Mouse (Mus musculus) hindbrain, embryonic 11.5 days (tissue): ENCODE measurements around the gene Syt14. TPM values are rescaled to one million over a fixed set of nuclear protein-coding genes. Genes with fewer than 3 reads are reported as not detected.

Experiments
- ATAC-seq: fragments of 200-750 bp; cut with Nextera tagmentation; 2 replicates; pipeline ENCODE4 v1.8.0; 2017; ENCODE audit warnings: mild to moderate bottlenecking, moderate TSS enrichment, moderate library complexity; ENCODE audit not compliant: low FRiP score
- DNase-seq: peaks from one replicate; pipeline ENCODE4 v3.0.0-alpha.2; 2015; ENCODE audit warnings: low spot score
- H3K27ac ChIP-seq: fragments of 300-500 bp; sonication (generic); 2 replicates; pipeline ENCODE4 v1.5.1; 2014; ENCODE audit warnings: mild to moderate bottlenecking, low read depth, low read length
- H3K27me3 ChIP-seq: fragments of 300-500 bp; sonication (generic); 2 replicates; pipeline ENCODE4 v1.6.1; 2014; ENCODE audit warnings: mild to moderate bottlenecking, low read length, moderate library complexity, mixed read lengths; ENCODE audit not compliant: control insufficient read depth, insufficient read depth
- H3K36me3 ChIP-seq: fragments of 300-500 bp; sonication (generic); 2 replicates; pipeline ENCODE4 v1.6.1; 2014; ENCODE audit warnings: mild to moderate bottlenecking, low read length, moderate library complexity, mixed read lengths; ENCODE audit not compliant: control insufficient read depth, insufficient read depth
- H3K4me1 ChIP-seq: fragments of 300-500 bp; sonication (generic); replicated peaks from 2 replicates; pipeline ENCODE4 v1.6.1; 2014; ENCODE audit warnings: low read length, mixed read lengths; ENCODE audit not compliant: control insufficient read depth, insufficient read depth
- H3K4me2 ChIP-seq: fragments of 300-500 bp; sonication (generic); replicated peaks from 2 replicates; pipeline ENCODE4 v1.6.1; 2014; ENCODE audit warnings: mild to moderate bottlenecking, low read depth, low read length
- H3K4me3 ChIP-seq: fragments of 300-500 bp; sonication (generic); 2 replicates; pipeline ENCODE4 v1.5.1; 2014; ENCODE audit warnings: low read depth, low read length
- H3K9ac ChIP-seq: fragments of 300-500 bp; sonication (generic); 2 replicates; pipeline ENCODE4 v1.6.1; 2014; ENCODE audit warnings: low read depth, low read length
- H3K9me3 ChIP-seq: fragments of 300-500 bp; sonication (generic); 2 replicates; pipeline ENCODE4 v1.6.1; 2016; ENCODE audit warnings: low read length; ENCODE audit not compliant: control insufficient read depth
- WGBS: fragments of 180-500 bp; shearing (Covaris S2); extraction: QIAGEN DNeasy Blood & Tissue Kit; methylation state at CpG from one replicate; pipeline ENCODE4 v1.1.7; 2014; 5-methylcytosine and 5-hydroxymethylcytosine counted together
- polyA plus RNA-seq: library from polyadenylated mRNA; unstranded; fragments of >200 nt; fragmentation: Nextera tagmentation; extraction: Ambion mirVana; gene quantifications from 2 replicates; pipeline ENCODE4 v1.2.1, GENCODE M21; 2014

Gene Syt14
- polyA plus RNA-seq, 1 experiment from 2014 or later = 8.7 TPM

GRCm38 (mm10) chr1:192900913-192901312 lies 134.7 kb downstream of the Syt14 start:
- no peak for DNase-seq
- no peaks in the 10 kb centered on the region for H3K27me3 ChIP-seq
- WGBS = 78% methylated on average over 3 of the region's 3 CpGs

GRCm38 (mm10) chr1:192898742-192899141 lies 136.8 kb downstream of the Syt14 start:
- Histone ChIP-seq H3K9me3 (no peaks in the 10 kb centered on the region), H3K4me2 (no peak overlapping the region), H3K36me3 (no peaks in the 10 kb centered on the region), H3K27ac (no peak overlapping the region), H3K4me1 (no peaks in the 10 kb centered on the region), H3K9ac (no peak overlapping the region), H3K27me3 (no peaks in the 10 kb centered on the region), H3K4me3 (no peak overlapping the region)
- ATAC-seq (no peak), DNase-seq (peak; percentile 10)
- WGBS = 24% methylated on average over 2 of the region's 2 CpGs

More at GRCm38 (mm10) chr1:192900913-192901312, 134.7 kb downstream of the Syt14 start:
- no peaks in the 10 kb centered on the region for H3K36me3 ChIP-seq
- no peaks in the 10 kb centered on the region for H3K9me3 ChIP-seq
- no peak for ATAC-seq
- no peaks in the 10 kb centered on the region for H3K4me1 ChIP-seq
- H3K27ac ChIP-seq = no peak overlapping the region
- H3K4me2 ChIP-seq = no peak overlapping the region
- H3K9ac ChIP-seq = no peak overlapping the region
- no peak overlapping the region for H3K4me3 ChIP-seq

- H3K9me3 ChIP-seq = no peaks in the 10 kb centered on the region
- H3K4me3 ChIP-seq = no peak overlapping the region
- H3K36me3 ChIP-seq = no peaks in the 10 kb centered on the region
- H3K27me3 ChIP-seq = no peaks in the 10 kb centered on the region
- no peak overlapping the region for H3K9ac ChIP-seq
- no peak for ATAC-seq
- DNase-seq = no peak
- WGBS = 72% methylated on average over 10 of the region's 10 CpGs
- no peaks in the 10 kb centered on the region for H3K4me1 ChIP-seq
- H3K4me2 ChIP-seq = no peak overlapping the region
- no peak overlapping the region for H3K27ac ChIP-seq
Observed at GRCm38 (mm10) chr1:192897218-192897617, 138.4 kb downstream of the Syt14 start.

- Histone ChIP-seq H3K27me3 (no peaks in the 10 kb centered on the region), H3K9ac (no peak overlapping the region), H3K4me1 (no peaks in the 10 kb centered on the region), H3K4me3 (no peak overlapping the region), H3K4me2 (no peak overlapping the region), H3K36me3 (no peaks in the 10 kb centered on the region), H3K9me3 (no peaks in the 10 kb centered on the region), H3K27ac (no peak overlapping the region)
- 91% methylated on average over 3 of the region's 3 CpGs for WGBS
- no peak for ATAC-seq
- DNase-seq = no peak
Observed at GRCm38 (mm10) chr1:192896076-192896475, 139.5 kb downstream of the Syt14 start.

GRCm38 (mm10) chr1:192890716-192891115 lies 144.9 kb downstream of the Syt14 start:
- no peaks in the 10 kb centered on the region for H3K4me1 ChIP-seq
- H3K4me2 ChIP-seq = no peak overlapping the region
- H3K36me3 ChIP-seq = no peaks in the 10 kb centered on the region
- H3K27ac ChIP-seq = no peak overlapping the region
- no peak for DNase-seq
- no peaks in the 10 kb centered on the region for H3K9me3 ChIP-seq
- ATAC-seq = no peak
- H3K9ac ChIP-seq = no peak overlapping the region
- H3K27me3 ChIP-seq = no peaks in the 10 kb centered on the region
- WGBS = 83% methylated on average over 3 of the region's 3 CpGs
- no peak overlapping the region for H3K4me3 ChIP-seq

- Histone ChIP-seq H3K4me1 (no peaks in the 10 kb centered on the region), H3K27me3 (no peaks in the 10 kb centered on the region), H3K4me3 (no peak overlapping the region), H3K9ac (no peak overlapping the region), H3K4me2 (no peak overlapping the region), H3K27ac (no peak overlapping the region), H3K36me3 (no peaks in the 10 kb centered on the region), H3K9me3 (no peaks in the 10 kb centered on the region)
- WGBS = 81% methylated on average over 2 of the region's 2 CpGs
- DNase-seq (no peak), ATAC-seq (no peak)
Observed at GRCm38 (mm10) chr1:192882617-192883295, 152.8 kb downstream of the Syt14 start.

GRCm38 (mm10) chr1:192880130-192880529 lies 155.4 kb downstream of the Syt14 start:
- Histone ChIP-seq H3K4me3 (no peak overlapping the region), H3K4me1 (no peaks in the 10 kb centered on the region), H3K27ac (no peak overlapping the region), H3K4me2 (no peak overlapping the region), H3K27me3 (no peaks in the 10 kb centered on the region), H3K9me3 (no peaks in the 10 kb centered on the region), H3K36me3 (no peaks in the 10 kb centered on the region), H3K9ac (no peak overlapping the region)
- WGBS = 86% methylated on average over 4 of the region's 4 CpGs
- DNase-seq = no peak
- ATAC-seq = no peak

GRCm38 (mm10) chr1:192879086-192879580 lies 156.4 kb downstream of the Syt14 start:
- 81% methylated on average over 7 of the region's 7 CpGs for WGBS
- ATAC-seq (no peak), DNase-seq (no peak)
- no peak overlapping the region for H3K9ac ChIP-seq
- H3K9me3 ChIP-seq = no peaks in the 10 kb centered on the region
- no peak overlapping the region for H3K27ac ChIP-seq
- H3K27me3 ChIP-seq = no peaks in the 10 kb centered on the region
- H3K4me2 ChIP-seq = no peak overlapping the region
- no peaks in the 10 kb centered on the region for H3K36me3 ChIP-seq
- H3K4me1 ChIP-seq = no peaks in the 10 kb centered on the region
- H3K4me3 ChIP-seq = no peak overlapping the region

GRCm38 (mm10) chr1:192872841-192873240 lies 162.7 kb downstream of the Syt14 start:
- WGBS = 79% methylated on average over 5 of the region's 5 CpGs
- Histone ChIP-seq H3K9me3 (no peaks in the 10 kb centered on the region), H3K27me3 (no peaks in the 10 kb centered on the region), H3K9ac (no peak overlapping the region), H3K4me3 (no peak overlapping the region), H3K36me3 (no peaks in the 10 kb centered on the region), H3K4me1 (no peaks in the 10 kb centered on the region), H3K4me2 (no peak overlapping the region), H3K27ac (no peak overlapping the region)
- DNase-seq (no peak), ATAC-seq (no peak)
